Mouse (Mus musculus): ENCODE measurements at regions not wholly inside any gene's neighbourhood (a gene's known extent, or its start where the extent isn't known, plus 50 kb on each side); places are given as distances from the start of the nearest gene placed in this dataset.

- no peaks in the 10 kb centered on the region for H3K27me3 ChIP-seq (replicated peaks)
- no peaks in the 10 kb centered on the region for H3K4me1 ChIP-seq
- H3K4me2 ChIP-seq: no peak overlapping the region
- no peak for ATAC-seq (replicated peaks)
- no peak overlapping the region for H3K4me3 ChIP-seq
- H3K36me3 ChIP-seq (replicated peaks): no peaks in the 10 kb centered on the region
- H3K27ac ChIP-seq: no peak overlapping the region
- H3K9ac ChIP-seq: no peak overlapping the region
- no peaks in the 10 kb centered on the region for H3K9me3 ChIP-seq
These were observed 205.9 kb upstream of the Grm7 start for GRCm38 (mm10) chr6:110439509-110439908.

GRCm38 (mm10) chr6:110463370-110463769, 182.0 kb upstream of the Grm7 start:
- 50% methylated on average over 1 of the region's 1 CpGs for WGBS

GRCm38 (mm10) chr6:110467661-110468060, 177.7 kb upstream of the Grm7 start:
- Histone ChIP-seq H3K36me3 (replicated peaks) (no peaks in the 10 kb centered on the region), H3K9me3 (no peaks in the 10 kb centered on the region), H3K9ac (no peak overlapping the region), H3K27ac (no peak overlapping the region), H3K4me1 (no peaks in the 10 kb centered on the region), H3K4me3 (no peak overlapping the region), H3K4me2 (no peak overlapping the region), H3K27me3 (replicated peaks) (no peaks in the 10 kb centered on the region)
- no peak for ATAC-seq (replicated peaks)

More at GRCm38 (mm10) chr6:110463370-110463769, 182.0 kb upstream of the Grm7 start:
- Histone ChIP-seq H3K4me1 (no peaks in the 10 kb centered on the region), H3K27ac (no peak overlapping the region), H3K9ac (no peak overlapping the region), H3K9me3 (no peaks in the 10 kb centered on the region), H3K4me2 (no peak overlapping the region), H3K36me3 (replicated peaks) (no peaks in the 10 kb centered on the region), H3K4me3 (no peak overlapping the region), H3K27me3 (replicated peaks) (no peaks in the 10 kb centered on the region)
- ATAC-seq (replicated peaks): no peak

GRCm38 (mm10) chr6:110505861-110506260, 139.5 kb upstream of the Grm7 start:
- Histone ChIP-seq H3K27me3 (replicated peaks) (no peaks in the 10 kb centered on the region), H3K4me1 (no peaks in the 10 kb centered on the region), H3K9me3 (no peaks in the 10 kb centered on the region), H3K4me3 (no peak overlapping the region), H3K4me2 (no peak overlapping the region), H3K27ac (no peak overlapping the region), H3K36me3 (replicated peaks) (no peaks in the 10 kb centered on the region), H3K9ac (no peak overlapping the region)
- no peak for ATAC-seq (replicated peaks)
- WGBS: 85% methylated on average over 2 of the region's 2 CpGs

- Histone ChIP-seq H3K4me1 (no peaks in the 10 kb centered on the region), H3K4me3 (no peak overlapping the region), H3K9ac (no peak overlapping the region), H3K4me2 (no peak overlapping the region), H3K9me3 (no peaks in the 10 kb centered on the region), H3K27me3 (replicated peaks) (no peaks in the 10 kb centered on the region), H3K36me3 (replicated peaks) (no peaks in the 10 kb centered on the region), H3K27ac (no peak overlapping the region)
- ATAC-seq (replicated peaks): no peak
These were observed 134.9 kb upstream of the Grm7 start for GRCm38 (mm10) chr6:110510494-110510893.

- Histone ChIP-seq H3K4me3 (no peak overlapping the region), H3K36me3 (replicated peaks) (no peaks in the 10 kb centered on the region), H3K9me3 (no peaks in the 10 kb centered on the region), H3K27ac (no peak overlapping the region), H3K4me2 (no peak overlapping the region), H3K27me3 (replicated peaks) (no peaks in the 10 kb centered on the region), H3K9ac (no peak overlapping the region), H3K4me1 (no peaks in the 10 kb centered on the region)
- ATAC-seq (replicated peaks): no peak
- WGBS: 89% methylated on average over 4 of the region's 4 CpGs
These were observed 106.6 kb upstream of the Grm7 start for GRCm38 (mm10) chr6:110538731-110539191.

GRCm38 (mm10) chr6:110545542-110545941, 99.8 kb upstream of the Grm7 start:
- Histone ChIP-seq H3K9ac (no peak overlapping the region), H3K4me3 (no peak overlapping the region), H3K4me1 (no peaks in the 10 kb centered on the region), H3K4me2 (no peak overlapping the region), H3K9me3 (no peaks in the 10 kb centered on the region), H3K27ac (no peak overlapping the region), H3K36me3 (replicated peaks) (no peaks in the 10 kb centered on the region), H3K27me3 (replicated peaks) (no peaks in the 10 kb centered on the region)
- no peak for ATAC-seq (replicated peaks)
- WGBS: 61% methylated on average over 2 of the region's 2 CpGs

GRCm38 (mm10) chr6:110554847-110555246, 90.5 kb upstream of the Grm7 start:
- no peak overlapping the region for H3K4me2 ChIP-seq
- ATAC-seq (replicated peaks): no peak
- H3K4me1 ChIP-seq: no peaks in the 10 kb centered on the region
- H3K27me3 ChIP-seq (replicated peaks): no peaks in the 10 kb centered on the region
- H3K4me3 ChIP-seq: no peak overlapping the region
- no peaks in the 10 kb centered on the region for H3K36me3 ChIP-seq (replicated peaks)
- H3K27ac ChIP-seq: no peak overlapping the region
- H3K9ac ChIP-seq: no peak overlapping the region
- WGBS: 85% methylated on average over 3 of the region's 3 CpGs
- H3K9me3 ChIP-seq: no peaks in the 10 kb centered on the region

GRCm38 (mm10) chr6:110559656-110560055, 85.7 kb upstream of the Grm7 start:
- Histone ChIP-seq H3K4me1 (peaks cover 7% of the 10 kb centered on the region), H3K36me3 (replicated peaks) (no peaks in the 10 kb centered on the region), H3K4me3 (no peak overlapping the region), H3K9ac (no peak overlapping the region), H3K27me3 (replicated peaks) (no peaks in the 10 kb centered on the region), H3K4me2 (no peak overlapping the region), H3K27ac (no peak overlapping the region), H3K9me3 (no peaks in the 10 kb centered on the region)
- ATAC-seq (replicated peaks): no peak
- 66% methylated on average over 2 of the region's 2 CpGs for WGBS

- 55% methylated on average over 3 of the region's 3 CpGs for WGBS
- Histone ChIP-seq H3K4me2 (no peak overlapping the region), H3K4me3 (no peak overlapping the region), H3K27ac (peak overlapping the region; percentile 45; the same call in 1 of the 2 replicates), H3K9me3 (no peaks in the 10 kb centered on the region), H3K27me3 (replicated peaks) (no peaks in the 10 kb centered on the region), H3K4me1 (peaks cover 7% of the 10 kb centered on the region), H3K9ac (no peak overlapping the region), H3K36me3 (replicated peaks) (no peaks in the 10 kb centered on the region)
- ATAC-seq (replicated peaks): peak; percentile 52; the same call in 1 of the 2 replicates
These were observed 85.0 kb upstream of the Grm7 start for GRCm38 (mm10) chr6:110560426-110560825.

- Histone ChIP-seq H3K27ac (no peak overlapping the region), H3K36me3 (replicated peaks) (no peaks in the 10 kb centered on the region), H3K4me1 (no peaks in the 10 kb centered on the region), H3K27me3 (replicated peaks) (no peaks in the 10 kb centered on the region), H3K4me2 (no peak overlapping the region), H3K9me3 (no peaks in the 10 kb centered on the region), H3K4me3 (no peak overlapping the region), H3K9ac (no peak overlapping the region)
- WGBS: 70% methylated on average over 1 of the region's 1 CpGs
- no peak for ATAC-seq (replicated peaks)
These were observed 68.2 kb upstream of the Grm7 start for GRCm38 (mm10) chr6:110577216-110577615.
